ENCODE assay signal across 22 mouse cellular contexts in genomic region chr5:72938421-72938820, GRCm38 (mm10). TPM values are rescaled to one million over a fixed set of nuclear protein-coding genes. Genes with fewer than 3 reads are reported as not detected.
DNase-seq lines count a peak whose midpoint lies in the region; ATAC-seq lines count a peak whose summit lies in the region.
"Had no signal": no experiment of that assay in that cellular context is flagged by ENCODE, and none has a peak within 500 bp of the region (broad histone marks: within the 10 kb centered on the region; RNA-seq: fewer than 3 reads in every experiment).

No protein-coding gene starts in this region.

- ATAC-seq in activated CD4-positive, CD25-positive, alpha-beta regulatory T cell, adult 4 months, result peak; percentile 82
- ATAC-seq in inflammation-experienced regulatory T-cells, adult 6 months, result peak; percentile 82
- ATAC-seq in neutrophil, adult 5-6 weeks (ENCODE audit: extremely low read depth, insufficient number of reproducible peaks, low FRiP score, poor library complexity, severe bottlenecking), result peak; percentile 46; the same call in 1 of the 2 replicates

- DNase-seq in CD4-positive helper T cell, adult 2 months (ENCODE audit: low read depth, low spot score), result peak; percentile 71
- DNase-seq in thymus, adult 18-20 months, result peak; percentile 9 to 19
- peak; percentile 57 for DNase-seq in thymus, postnatal 14 days

RNA-seq across cellular contexts. Expression of gene Slain2, which starts 24.3 kb away (rescaled TPM):
- 10 to 100 TPM; 11.7 to 13.9 TPM for polyA plus RNA-seq in activated CD4-positive, CD25-positive, alpha-beta regulatory T cell, adult 4 months (2017; shearing (Covaris generic))
- polyA plus RNA-seq in inflammation-experienced regulatory T-cells, adult 6 months (2017; shearing (Covaris generic)), result 10 to 100 TPM; 12.3 to 13.3 (median 12.6) TPM
- 80.0 and 92.8 TPM in 2 replicates for total RNA-seq in neutrophil, adult 5-6 weeks (2017)

RNA-seq across cellular contexts. Expression of gene Gm10135, which starts 36.1 kb away (rescaled TPM):
- polyA plus RNA-seq in activated CD4-positive, CD25-positive, alpha-beta regulatory T cell, adult 4 months (2017; shearing (Covaris generic)), result not detected
- not detected for polyA plus RNA-seq in inflammation-experienced regulatory T-cells, adult 6 months (2017; shearing (Covaris generic))
- total RNA-seq in neutrophil, adult 5-6 weeks (2017), result 5.1 and 6.4 TPM in 2 replicates
- total RNA-seq: adrenal gland, adult 2 months; adrenal gland, postnatal 25 days; forebrain, postnatal 0 days; gastrocnemius, adult 18-20 months; gastrocnemius, postnatal 14 days; heart, adult 8-10 months; heart, postnatal 25 days had no signal
- polyA plus RNA-seq: adrenal gland, adult 2 months; cerebellum, adult 2 months; embryonic facial prominence, embryonic 10.5 days; embryonic facial prominence, embryonic 14.5 days; forebrain, embryonic 13.5 days; forebrain, postnatal 0 days; gonadal fat pad, adult 2 months; heart, embryonic 12.5 days; heart, embryonic 16.5 days; hindbrain, embryonic 10.5 days; hindbrain, embryonic 14.5 days had no signal

Comparison
In these comparisons a context has a peak if more than half of its experiments do, and no peak if none do; other contexts are left out.
1. Peak in every context shown above with its lines: DNase-seq and ATAC-seq.
2. DNase-seq: peak in every context shown above with its lines; median percentile 71 in CD4-positive helper T cell, adult 2 months; 57 in thymus, postnatal 14 days; 14 in thymus, adult 18-20 months.